Mouse (Mus musculus) frontal cortex, postnatal 10 days (tissue): ENCODE measurements around the gene Fgf12.

ENCODE experiments used
- DNase-seq, 2 experiments: peaks; one replicate each; pipeline ENCODE4 v3.0.0; 2022; ENCODE audit warnings: low spot score in 2 of 2, mixed read lengths in 1 of 2

The Fgf12 gene

DNA sequence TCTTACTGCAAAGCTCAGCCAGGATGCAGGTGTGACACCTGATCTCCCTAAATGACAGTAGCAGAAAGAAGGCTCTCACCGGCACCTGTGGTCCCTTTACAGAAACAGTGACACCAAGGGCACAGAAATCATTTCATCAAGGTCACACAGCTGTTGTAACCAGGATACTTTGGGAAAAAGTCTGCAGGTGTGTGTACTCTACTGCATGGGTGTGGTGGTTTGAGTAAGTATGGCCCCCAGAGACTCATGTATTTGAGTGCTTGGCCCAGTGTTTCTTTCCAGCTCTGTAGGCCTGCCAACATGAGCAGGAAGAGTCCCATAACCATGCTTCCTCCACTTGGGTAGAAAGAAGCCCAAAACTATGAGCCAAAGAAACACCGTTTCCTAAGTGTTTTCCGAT lies 138.5 kb downstream of the Fgf12 start:
- no peak for DNase-seq

DNA sequence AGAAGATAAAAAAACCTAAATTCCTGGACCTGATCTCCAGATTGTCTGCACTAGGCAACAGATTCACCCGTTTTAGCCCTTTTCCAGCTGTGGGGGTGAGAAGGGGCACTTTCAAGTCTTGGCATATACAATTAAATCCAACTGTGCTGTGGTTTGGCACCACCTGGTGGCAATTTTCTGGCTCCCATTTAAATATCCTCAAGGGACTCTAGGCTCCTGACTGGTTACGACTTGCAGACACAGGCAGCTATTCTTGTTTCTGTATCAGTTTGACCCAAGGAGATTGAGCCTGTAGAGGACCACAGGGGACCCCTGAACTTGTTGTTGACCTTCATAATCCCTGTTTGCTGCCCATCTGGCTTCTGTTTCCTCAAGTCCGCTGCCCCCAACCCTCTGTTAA lies 141.9 kb downstream of the Fgf12 start:
- peak; percentile 26 to 37 for DNase-seq

DNA sequence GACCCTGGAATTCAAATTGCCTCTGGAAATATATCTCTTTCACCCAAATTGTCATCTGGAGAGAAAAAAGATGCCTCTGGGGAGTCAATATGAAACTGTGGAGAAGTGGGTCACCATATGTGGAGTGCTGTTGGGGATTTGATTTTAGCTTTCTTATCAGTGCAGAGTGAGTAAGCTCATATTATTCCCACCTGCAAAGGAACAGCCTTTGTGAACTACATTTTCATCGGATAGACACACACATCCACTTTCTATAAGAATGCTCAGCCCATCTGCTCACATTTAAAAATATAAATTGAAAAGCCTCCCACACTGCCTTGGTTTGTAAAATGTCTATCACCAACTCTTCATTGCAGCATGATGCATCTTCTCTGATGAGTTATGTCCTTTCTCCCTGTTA lies 149.7 kb downstream of the Fgf12 start:
- DNase-seq: no peak

DNA sequence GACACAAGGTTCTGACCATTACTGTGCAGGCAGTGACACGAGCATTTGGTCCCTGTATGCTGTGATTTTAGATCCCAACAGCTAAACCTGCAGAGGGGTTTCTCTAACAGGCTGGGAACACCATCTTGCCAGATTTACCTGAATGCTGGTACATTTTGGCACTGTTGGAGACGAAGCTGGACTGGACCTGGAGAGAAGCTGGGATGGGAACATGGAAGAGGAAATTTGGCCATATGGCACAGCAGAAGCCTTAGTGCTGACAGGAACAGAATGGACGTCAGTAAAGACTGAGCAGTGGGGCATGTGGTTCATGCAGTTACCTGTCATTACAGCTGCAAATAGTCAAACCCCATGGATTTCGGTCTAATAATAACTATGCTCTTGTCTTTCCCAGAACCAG lies 151.1 kb downstream of the Fgf12 start:
- no peak for DNase-seq

DNA sequence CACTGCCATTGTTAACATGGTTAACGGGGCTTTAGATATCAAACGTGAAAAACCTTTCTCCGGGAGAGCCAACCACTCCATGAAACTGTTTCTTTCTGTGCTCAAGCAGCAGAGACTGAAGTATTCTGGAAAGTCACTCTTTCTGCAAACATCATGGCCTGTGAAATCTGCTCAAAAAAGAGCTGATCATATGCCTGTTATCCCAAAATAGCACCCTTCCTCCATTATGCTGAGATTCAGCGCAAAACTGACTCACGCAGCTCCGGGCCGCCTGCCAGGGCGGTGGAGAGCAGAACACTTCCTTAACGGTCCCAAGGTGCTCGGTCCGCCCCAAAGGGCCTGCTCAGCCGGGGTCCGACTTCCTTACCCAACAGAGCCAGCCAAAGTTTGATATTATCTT lies 156.8 kb downstream of the Fgf12 start:
- peak; percentile 55 to 73 for DNase-seq

DNA sequence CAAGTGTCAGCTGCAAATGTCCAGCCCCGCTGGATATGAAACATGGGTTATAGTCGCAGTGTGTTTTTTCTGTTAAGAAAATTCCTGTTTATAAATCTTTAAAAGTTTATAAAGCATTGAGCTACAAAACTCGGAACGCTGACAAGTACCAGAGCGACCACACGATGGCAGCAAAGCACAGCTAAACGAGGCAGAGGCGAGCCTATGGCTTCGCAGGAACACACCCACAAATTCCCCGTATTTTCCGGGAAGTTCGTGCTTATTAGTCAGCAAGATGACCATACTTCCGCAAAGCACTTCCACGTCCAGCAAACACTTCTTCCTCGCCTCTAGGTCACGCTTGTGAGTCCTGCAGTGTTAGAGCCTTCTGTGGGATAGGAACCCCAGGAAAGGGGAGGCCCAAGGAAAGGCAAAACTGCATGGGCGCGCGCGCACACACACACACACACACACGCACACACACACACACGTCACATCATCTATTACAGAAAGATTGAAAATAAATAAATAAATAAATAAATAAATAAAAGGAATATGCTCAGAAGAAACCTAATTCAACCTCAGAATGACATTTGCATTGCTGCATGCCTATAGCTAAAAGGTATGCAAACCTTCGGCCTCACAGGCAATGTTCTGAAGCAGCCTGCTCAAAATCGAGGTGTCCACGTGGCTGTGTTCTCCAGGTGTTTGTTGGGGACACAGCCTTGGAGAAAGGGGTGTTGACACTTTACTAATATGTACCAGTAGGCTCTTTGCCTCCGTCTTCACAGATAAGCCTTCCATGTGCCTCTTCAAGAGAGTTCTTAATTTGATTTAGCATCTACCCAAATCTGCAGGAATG lies 159.6 kb downstream of the Fgf12 start:
- DNase-seq: peak; percentile 41 to 72

DNA sequence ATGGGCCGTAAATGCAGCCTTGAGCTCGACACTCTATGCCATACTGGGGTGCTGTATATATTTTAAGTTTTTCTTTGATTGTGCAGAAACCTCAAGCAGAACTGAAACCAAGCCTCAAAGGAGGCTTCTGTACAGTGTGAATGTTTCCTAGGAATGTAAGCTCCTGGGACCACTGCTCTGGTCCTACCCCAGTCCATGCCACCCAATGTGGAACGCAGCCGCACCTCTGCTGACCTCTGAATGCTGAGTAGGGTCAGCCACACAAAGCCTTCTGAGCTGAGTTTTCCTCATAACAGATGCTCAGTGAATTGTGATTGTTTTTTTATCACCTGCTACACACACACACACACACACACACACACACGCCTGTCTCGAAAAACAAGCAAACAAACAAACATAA lies 160.4 kb downstream of the Fgf12 start:
- no peak for DNase-seq

DNA sequence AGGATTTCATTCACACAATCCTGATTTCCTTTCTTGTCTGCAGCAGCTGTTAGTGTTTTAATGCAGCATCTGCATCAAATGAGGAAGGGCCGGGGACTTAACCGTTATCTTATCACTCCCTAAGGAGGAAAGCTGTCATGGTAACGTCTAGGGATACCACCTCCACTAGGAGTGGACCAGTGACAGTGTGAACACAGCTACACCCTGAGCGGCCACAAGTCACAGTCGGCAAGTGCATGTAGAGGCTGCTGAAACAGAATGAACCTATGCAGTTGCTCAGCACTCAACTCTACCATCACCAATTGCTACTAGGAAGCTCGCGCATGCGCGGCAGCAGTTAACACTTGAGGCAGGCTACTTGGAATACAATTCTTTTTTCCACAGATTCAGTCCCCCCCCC lies 161.3 kb downstream of the Fgf12 start:
- DNase-seq: no peak

DNA sequence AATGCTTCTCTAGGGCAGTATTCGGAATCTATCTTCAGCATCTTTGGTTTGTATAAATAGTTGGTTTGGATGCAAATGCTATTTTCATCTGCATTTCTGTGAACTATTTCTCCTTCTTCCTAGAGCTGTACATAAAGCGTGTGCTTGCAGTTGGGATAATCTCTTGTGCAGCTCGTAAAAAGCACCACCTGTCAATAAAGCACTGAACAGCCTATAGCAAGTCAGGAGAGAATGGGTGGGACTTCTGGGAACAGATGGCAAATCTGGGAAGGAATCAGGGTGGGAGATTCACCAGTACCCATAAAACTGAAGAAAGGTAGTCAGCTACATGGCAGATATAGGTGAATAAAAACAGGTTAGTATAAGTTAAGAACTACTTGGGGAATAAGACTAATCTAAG lies 180.7 kb downstream of the Fgf12 start:
- no peak for DNase-seq

DNA sequence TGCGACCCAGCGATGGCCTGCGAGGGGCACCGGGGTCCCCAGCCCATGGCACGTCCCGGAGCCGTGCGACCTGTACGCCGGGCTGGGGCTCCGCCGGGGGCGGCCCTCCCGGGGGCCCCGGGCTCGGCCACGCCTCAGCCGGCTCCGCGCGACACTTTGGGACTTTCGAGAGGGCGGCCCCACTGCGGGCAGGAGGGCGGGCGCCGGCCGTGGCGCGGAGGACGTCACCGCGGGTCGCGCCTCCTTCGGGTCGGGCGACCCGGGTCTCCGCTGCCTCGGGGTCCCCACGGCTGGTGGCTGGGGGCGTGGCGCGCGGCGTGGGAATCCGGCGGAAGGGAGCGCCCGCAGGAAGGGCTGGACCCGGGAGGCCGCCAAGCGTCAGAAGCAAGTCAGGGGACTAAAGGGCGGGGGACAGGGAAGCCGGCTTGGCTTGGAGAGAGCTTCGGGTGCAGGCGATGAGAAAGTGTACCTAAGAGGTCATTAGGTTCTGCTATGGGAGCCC lies 188.1 kb downstream of the Fgf12 start:
- peak in 1 of 2 experiments; percentile 17 for DNase-seq

DNA sequence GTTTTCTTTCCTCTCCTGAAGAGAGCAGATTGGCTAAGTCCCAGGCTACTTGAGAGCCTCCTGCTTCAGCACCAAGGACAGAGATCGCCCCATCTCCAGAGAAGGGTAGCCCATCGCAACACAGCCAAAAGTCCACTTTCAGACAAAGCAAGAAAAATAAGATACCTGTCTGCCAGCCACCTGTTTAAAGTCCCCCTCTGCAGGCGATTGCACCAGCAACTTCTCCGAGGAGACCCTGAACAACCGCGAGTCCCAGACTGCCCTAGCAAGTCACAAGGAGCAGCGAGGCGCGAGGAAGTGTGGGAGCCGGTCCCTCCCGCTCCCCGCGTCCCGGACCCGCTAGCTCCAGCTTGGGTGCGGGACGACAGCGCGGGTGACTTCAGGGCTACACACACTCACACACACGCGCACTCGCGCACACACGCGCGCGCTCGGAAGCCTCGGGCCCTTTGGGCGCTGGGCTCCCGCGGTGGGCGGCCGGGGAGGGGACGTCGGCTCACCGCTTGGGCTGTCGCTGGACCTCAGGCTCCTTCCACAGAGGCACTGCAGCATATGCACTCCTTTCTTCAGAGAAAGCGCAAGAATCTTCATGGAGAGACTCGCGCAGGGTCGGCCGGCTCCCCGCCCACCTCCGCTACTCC lies 188.7 kb downstream of the Fgf12 start:
- peak in 1 of 2 experiments; percentile 28 for DNase-seq

DNA sequence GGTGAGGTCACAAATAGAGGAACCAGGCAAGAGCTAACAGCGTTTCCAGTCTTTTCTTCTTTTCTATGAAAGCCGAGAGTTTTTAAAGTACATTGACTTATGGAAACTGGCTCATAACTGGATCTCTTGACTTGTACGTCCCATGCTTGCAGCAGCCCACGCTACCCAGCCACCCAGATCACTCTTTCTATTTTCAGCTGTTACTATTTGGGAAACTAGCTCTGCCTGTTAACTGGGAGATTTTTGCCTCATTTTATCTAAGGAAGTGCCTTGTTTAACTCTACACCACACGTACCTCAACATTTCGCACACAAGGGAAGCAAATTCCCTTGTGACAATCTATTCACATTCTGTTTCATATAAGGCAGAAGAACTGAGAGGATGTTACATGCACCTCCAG lies 190.0 kb downstream of the Fgf12 start:
- no peak for DNase-seq

DNA sequence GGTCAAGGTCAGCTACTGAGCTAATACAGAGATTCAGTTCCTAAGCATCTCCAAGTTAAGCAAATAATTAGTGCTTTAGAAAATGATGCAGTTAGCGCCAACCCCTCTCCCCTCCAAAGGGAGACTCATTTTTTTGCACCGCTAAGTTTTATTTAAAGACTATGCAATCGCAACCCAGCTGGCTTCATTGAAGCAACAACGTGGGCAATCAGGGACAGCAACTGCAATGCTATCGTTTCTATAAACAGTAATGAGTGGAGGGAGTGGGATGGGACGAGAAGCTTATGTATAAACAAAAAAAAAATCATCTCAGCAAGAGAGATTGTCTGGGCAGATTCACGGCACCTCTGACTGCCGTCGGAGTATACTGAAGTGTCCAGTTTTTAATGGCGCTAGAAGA lies 197.6 kb downstream of the Fgf12 start:
- no peak for DNase-seq

DNA sequence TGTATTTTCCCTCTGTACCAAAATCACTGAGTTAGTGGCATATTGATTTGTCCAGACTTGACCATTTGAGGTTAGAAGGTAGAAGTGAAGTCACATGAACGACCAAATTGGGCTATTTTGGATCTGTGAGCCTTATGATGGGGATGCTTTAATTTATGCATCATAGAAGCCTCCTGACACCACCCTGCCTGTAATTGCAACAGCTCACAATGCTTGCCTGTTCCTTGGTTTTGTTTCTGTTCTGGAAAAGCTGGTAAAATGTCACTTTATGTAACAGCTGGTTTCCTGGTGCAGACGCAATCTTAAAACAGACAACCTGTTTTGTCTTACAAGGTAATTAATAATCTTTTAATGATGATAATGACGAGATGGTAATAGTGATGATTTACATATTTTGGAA lies 213.4 kb downstream of the Fgf12 start:
- no peak for DNase-seq

DNA sequence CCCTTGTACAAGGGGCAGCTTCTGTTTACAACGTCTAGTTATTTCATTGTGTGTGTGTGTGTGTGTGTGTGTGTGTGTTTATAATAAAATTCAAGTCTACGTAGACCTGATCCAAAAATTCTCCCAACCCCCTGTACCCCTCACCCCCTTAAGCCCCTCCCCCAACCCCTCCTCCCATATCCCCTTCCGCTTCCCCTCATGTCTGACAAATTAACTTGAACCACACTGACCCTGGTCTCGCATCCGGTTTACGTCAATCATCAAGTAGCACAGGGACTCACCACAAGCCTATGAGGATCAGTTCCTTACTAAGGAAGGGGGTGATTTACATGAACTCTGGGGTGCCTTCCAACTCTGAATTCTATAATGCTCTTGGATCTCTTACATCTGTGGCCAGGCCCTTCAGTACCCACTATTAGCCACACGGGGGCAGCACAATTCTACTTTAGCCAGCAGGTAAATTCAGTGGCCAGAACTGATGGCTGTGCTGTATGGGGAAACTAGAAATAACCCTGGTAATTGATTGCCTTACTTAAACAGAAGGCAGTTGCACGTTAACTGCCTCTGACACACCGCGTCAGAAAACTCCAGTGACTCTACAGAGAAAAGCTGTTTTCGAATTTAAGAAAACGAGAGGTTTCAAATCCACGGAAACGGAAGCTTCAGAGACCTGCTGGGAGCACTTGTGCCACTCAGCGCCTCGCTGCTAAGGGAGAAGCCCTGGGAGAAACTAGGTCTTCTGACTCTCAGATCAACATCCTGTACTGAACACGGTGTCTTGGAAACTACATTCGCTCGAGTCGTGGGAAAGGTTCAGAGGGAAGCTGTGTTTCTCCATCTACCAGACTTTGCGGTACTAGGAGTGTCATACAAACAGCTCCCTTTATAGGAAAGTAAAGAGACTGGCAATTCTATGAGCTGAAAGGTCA lies 235.0 kb downstream of the Fgf12 start:
- DNase-seq: peak; percentile 62 to 77

DNA sequence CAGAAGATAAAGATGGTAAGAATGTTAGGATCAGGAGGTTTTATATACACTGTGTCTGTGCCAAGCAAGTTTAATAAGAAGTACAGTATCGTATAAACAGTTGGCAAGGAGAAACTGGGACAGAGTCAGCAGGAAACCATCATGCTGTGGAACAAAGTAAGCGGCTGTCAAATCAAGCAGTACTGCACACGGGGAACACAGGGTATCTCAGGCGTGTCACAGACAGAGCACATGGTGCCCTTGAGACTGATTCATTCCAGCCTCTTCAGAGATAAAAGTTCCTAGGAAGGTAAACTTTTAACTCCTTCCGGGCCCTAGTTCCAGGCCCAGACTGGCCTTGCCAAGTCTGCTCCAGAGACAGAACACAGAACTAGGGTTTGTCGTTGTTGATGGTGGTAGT lies 240.4 kb downstream of the Fgf12 start:
- DNase-seq: no peak

DNA sequence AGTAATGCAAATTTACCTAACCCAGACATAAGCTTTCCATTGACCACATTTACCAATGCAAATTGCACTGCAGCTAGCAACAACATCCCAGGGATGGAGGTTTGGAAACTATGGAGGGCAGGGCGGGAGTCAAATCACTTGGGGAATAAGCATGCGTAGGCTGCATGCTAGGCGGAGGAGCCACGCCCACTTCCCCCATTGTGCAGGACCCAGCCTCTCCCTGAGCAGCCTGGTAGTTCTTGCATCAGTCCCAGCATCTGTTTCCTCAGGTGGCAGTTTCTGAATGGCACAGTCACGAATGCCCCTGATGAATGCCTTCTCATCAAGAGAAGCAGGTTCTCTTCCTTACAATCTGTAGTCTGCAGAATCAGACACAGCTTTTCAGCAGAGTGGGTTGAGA lies 241.5 kb downstream of the Fgf12 start:
- no peak for DNase-seq

DNA sequence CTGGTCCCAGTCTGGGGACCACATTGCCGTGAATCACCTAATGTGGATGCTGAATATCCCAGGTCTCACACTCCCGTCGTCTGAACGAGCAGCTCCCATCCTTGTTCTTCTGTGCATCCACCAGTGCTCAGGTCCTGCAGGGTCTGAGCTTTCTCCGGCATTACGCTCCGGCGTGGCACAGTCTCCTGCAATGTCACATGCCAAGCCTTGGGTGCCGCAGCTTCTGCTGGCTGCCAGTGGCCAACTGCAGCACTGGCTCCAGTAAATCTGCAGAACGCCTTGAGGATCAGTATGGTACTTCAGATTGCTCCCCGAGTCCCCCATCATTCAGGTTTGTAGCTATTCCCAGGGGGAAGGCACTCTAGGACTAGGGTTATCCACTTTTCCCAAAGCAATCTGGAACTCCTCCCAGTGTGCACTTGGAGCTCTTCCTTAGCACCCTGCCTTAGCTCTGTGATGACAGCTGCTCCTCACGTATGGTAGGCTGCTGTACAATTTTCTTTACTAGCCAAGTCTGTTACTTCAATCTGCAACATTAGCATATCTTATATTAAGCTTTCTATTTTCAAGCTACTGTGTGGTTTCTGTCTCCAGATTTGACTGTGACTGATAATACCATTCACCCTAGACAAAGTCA lies 254.8 kb downstream of the Fgf12 start:
- peak in 1 of 2 experiments; percentile 12 for DNase-seq

DNA sequence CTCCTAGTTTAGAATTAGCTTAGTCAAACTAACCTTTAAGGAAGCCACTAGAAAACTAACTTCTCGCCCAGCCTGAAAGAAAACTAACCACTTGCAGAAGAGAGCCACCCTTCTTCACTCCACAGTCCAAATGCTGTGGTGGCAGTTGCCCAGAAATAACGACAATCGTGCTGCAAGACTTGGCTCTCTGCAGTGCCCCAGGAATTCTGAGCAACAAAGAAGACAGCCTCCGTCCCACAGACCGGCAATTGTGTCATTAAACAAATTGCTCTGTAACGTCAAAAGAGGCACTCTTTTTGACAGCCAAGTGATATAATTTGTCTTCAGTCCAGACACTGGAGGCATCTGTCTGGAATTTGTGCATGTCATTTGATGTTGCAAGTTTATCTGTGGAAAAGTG lies 261.2 kb downstream of the Fgf12 start:
- peak in 1 of 2 experiments; percentile 19 for DNase-seq

DNA sequence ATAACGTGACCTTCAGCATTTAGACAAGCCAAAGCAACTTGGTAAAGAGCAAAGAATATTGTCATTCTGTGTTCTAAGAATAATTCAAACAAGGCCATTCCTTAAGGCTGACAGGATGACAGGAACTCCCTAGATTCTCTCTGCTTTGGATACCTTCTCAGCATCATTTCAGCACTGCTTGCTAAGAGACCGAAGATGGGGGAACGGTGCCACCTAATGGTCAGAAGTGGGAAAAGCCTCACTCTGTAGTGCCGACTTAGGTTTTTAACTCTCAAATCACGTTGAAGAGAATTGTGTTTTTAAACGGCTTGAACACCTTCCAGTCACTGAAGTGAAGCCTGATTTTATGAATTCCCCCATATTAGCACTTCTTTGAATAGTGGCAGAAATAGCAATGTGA lies 262.4 kb downstream of the Fgf12 start:
- peak; percentile 63 to 79 for DNase-seq

DNA sequence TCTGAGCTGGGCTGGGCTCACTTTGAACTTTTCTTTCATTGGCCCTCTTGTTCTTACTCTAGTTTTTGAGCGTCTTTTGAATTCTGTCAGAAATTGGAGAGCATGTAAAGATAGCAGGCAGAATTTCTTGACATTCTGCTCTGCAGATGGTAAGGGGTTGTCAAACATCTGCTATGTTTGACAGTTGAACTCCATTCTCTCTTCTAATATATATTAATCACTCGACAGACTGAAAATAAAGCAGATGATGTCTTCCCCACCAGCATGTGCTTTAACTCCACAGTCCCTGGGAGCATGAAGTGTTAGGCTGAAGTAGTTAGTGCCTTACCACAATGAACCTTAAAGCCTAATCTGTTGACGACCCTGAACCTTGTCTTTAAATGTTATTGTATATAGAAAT lies 267.9 kb downstream of the Fgf12 start:
- no peak for DNase-seq

DNA sequence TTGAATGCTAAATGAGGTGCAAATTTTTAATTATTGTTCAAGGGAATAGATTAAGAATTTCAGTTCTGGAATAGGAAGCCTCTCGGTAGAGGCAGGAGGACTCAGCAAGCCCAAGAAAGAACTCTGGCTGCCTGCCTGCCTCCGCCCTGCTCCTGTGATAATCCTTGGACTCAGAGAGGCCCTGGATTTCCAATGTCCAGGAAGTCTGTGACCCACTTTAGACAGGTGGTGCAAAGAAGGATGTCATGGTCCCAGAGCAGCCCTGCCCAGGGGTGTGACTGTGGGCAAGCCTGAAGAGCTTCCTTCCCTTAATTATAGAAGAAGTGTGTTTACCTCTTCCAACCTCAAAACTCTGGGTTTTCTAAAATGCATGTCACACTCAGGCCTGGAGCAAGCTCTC lies 273.8 kb downstream of the Fgf12 start:
- DNase-seq: no peak
